Mouse (Mus musculus) liver, embryonic 16.5 days (tissue): ENCODE results near the gene Oprl1. TPM values are rescaled to one million over a fixed set of nuclear protein-coding genes. Genes with fewer than 3 reads are reported as not detected.

Source experiments
- ATAC-seq: fragments of 200-750 bp; cut with Nextera tagmentation; 2 replicates; pipeline ENCODE4 v1.8.0; 2017; ENCODE audit warnings: low read depth, mild to moderate bottlenecking, moderate number of reproducible peaks, moderate library complexity
- H3K27ac ChIP-seq: fragments of 300-500 bp; sonication (generic); 2 replicates; pipeline ENCODE4 v1.5.1; 2014; ENCODE audit warnings: mild to moderate bottlenecking, low read length
- H3K27me3 ChIP-seq: fragments of 300-500 bp; sonication (generic); 2 replicates; pipeline ENCODE4 v1.6.1; 2014; ENCODE audit warnings: low read depth, low read length, mixed read lengths; ENCODE audit not compliant: control insufficient read depth, insufficient read depth
- H3K36me3 ChIP-seq: fragments of 300-500 bp; sonication (generic); 2 replicates; pipeline ENCODE4 v1.6.1; 2014; ENCODE audit warnings: mild to moderate bottlenecking; ENCODE audit not compliant: control insufficient read depth, insufficient read depth
- H3K4me1 ChIP-seq: fragments of 300-500 bp; sonication (generic); 2 replicates; pipeline ENCODE4 v1.6.1; 2014; ENCODE audit warnings: low read depth, low read length, mixed read lengths; ENCODE audit not compliant: control insufficient read depth
- H3K4me2 ChIP-seq: fragments of 300-500 bp; sonication (generic); 2 replicates; pipeline ENCODE4 v1.6.1; 2014; ENCODE audit warnings: low read depth, low read length, mixed read lengths
- H3K4me3 ChIP-seq: fragments of 300-500 bp; sonication (generic); 2 replicates; pipeline ENCODE4 v1.5.1; 2014; ENCODE audit warnings: low read depth, mild to moderate bottlenecking, low read length
- H3K9ac ChIP-seq: fragments of 300-500 bp; sonication (generic); 2 replicates; pipeline ENCODE4 v1.6.1; 2014; ENCODE audit warnings: low read depth, low read length
- H3K9me3 ChIP-seq: fragments of 300-500 bp; sonication (generic); replicated peaks from 2 replicates; pipeline ENCODE4 v1.6.1; 2016; ENCODE audit warnings: low read length; ENCODE audit not compliant: control insufficient read depth
- WGBS: fragments of 180-500 bp; shearing (Covaris S2); extraction: QIAGEN DNeasy Blood & Tissue Kit; methylation state at CpG from one replicate; pipeline ENCODE4 v1.1.7; 2014; ENCODE audit not compliant: insufficient replicate concordance; 5-methylcytosine and 5-hydroxymethylcytosine counted together
- polyA plus RNA-seq: library from polyadenylated mRNA; unstranded; fragments of >200 nt; fragmentation: Nextera tagmentation; extraction: Ambion mirVana; gene quantifications from 2 replicates; pipeline ENCODE4 v1.2.1, GENCODE M21; 2015

Gene Oprl1
- polyA plus RNA-seq, 1 experiment from 2014 or later: 0.11 TPM

GRCm38 (mm10) chr2:181696801-181697420 lies 17.9 kb upstream of the Oprl1 start:
- Histone ChIP-seq H3K9ac (no peak overlapping the region), H3K36me3 (no peaks in the 10 kb centered on the region), H3K9me3 (no peaks in the 10 kb centered on the region), H3K4me3 (no peak overlapping the region), H3K4me2 (no peak overlapping the region), H3K27ac (no peak overlapping the region), H3K4me1 (no peaks in the 10 kb centered on the region; the same call in 1 of the 2 replicates), H3K27me3 (peaks cover 15% of the 10 kb centered on the region)
- no peak for ATAC-seq
- 70% methylated on average over 33 of the region's 33 CpGs for WGBS

DNA sequence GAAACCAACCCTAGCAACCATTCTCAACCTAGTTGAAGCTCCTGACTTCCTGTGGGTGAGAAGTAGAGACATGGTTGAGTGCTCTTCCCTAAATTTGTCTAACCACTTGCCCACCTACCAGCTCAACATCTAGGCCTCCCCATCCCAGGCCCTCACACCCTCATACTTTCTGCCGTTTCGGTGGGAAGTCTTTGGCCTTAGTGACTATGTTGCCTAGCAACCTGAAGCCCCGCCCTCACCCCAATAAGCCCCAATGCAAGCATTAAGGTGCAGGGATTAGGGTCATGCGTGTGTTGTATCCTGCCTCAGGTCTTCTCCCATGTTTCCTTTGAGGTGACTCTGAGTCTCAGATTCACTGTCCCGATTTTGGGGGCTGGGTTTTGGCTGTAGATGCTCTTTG lies 16.6 kb upstream of the Oprl1 start, which contains the start of gene Lkaaear1:
TSS of gene Lkaaear1 (minus strand) at position 202 of the 400 bp plus-strand sequence.
- Histone ChIP-seq H3K4me3 (no peak within 1 kb of the TSS), H3K9ac (no peak within 1 kb of the TSS), H3K4me1 (no peaks in the 10 kb centered on the region), H3K36me3 (no peaks in the 10 kb centered on the region), H3K27ac (no peak within 1 kb of the TSS), H3K27me3 (peaks cover 15% of the 10 kb centered on the region), H3K9me3 (no peaks in the 10 kb centered on the region), H3K4me2 (no peak within 1 kb of the TSS)
- 42% methylated on average over 5 of the region's 5 CpGs for WGBS
- no peak for ATAC-seq

DNA sequence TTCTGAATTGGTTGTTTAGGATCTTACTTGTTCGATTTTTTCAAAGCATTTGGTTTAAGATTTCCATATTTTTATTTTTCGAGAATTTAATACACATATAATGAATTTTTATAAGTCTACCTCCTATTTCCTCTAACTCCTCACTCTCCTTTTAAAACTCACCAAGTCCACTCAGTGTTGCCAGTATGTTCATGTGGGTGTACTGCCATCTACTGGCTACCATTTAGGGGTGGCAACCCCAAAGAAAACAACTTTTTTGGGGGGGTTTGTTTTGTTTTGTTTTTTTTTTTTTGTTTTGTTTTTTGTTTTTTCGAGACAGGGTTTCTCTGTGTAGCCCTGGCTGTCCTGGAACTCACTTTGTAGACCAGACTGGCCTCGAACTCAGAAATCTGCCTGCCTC lies 8.1 kb upstream of the Oprl1 start:
- no peaks in the 10 kb centered on the region for H3K36me3 ChIP-seq
- H3K27me3 ChIP-seq: no peaks in the 10 kb centered on the region
- no peaks in the 10 kb centered on the region for H3K9me3 ChIP-seq
- H3K4me2 ChIP-seq: no peak overlapping the region
- no peak for ATAC-seq
- no peaks in the 10 kb centered on the region for H3K4me1 ChIP-seq
- no peak overlapping the region for H3K9ac ChIP-seq
- no peak overlapping the region for H3K27ac ChIP-seq
- 16% methylated on average over 4 of the region's 4 CpGs for WGBS
- no peak overlapping the region for H3K4me3 ChIP-seq

DNA sequence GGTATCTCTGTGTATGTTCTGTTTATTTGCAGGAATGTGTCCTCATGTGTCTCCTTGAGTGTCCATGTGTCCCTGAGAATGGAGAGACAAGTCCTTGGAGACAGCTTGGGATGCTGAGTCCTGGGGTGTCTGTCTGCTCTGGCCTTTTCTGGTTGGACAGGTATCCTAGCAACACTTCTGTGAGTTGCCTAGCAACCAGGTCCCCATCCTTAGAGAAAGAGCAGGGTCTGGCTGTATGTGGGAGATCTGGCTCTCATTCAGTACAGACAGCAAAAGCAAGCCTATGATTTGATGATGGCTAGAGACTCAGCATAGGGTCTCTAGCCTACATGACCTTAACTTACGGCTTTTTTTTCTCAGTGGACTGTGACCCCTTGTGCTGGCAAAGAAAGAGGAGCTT lies 1.1 kb upstream of the Oprl1 start:
- no peak overlapping the region for H3K4me2 ChIP-seq
- ATAC-seq: no peak
- no peak overlapping the region for H3K27ac ChIP-seq
- 52% methylated on average over 1 of the region's 1 CpGs for WGBS
- no peaks in the 10 kb centered on the region for H3K36me3 ChIP-seq
- no peaks in the 10 kb centered on the region for H3K9me3 ChIP-seq
- H3K9ac ChIP-seq: no peak overlapping the region
- no peak overlapping the region for H3K4me3 ChIP-seq
- no peaks in the 10 kb centered on the region for H3K27me3 ChIP-seq
- no peaks in the 10 kb centered on the region for H3K4me1 ChIP-seq

- H3K36me3 ChIP-seq: no peaks in the 10 kb centered on the region
- H3K9ac ChIP-seq: no peak overlapping the region
- no peak overlapping the region for H3K27ac ChIP-seq
- H3K4me1 ChIP-seq: no peaks in the 10 kb centered on the region
- H3K4me3 ChIP-seq: no peak overlapping the region
- no peak overlapping the region for H3K4me2 ChIP-seq
- H3K9me3 ChIP-seq: no peaks in the 10 kb centered on the region
- no peaks in the 10 kb centered on the region for H3K27me3 ChIP-seq
- ATAC-seq: no peak
- 54% methylated on average over 3 of the region's 3 CpGs for WGBS
Measured at GRCm38 (mm10) chr2:181715382-181715781, 566 bp downstream of the Oprl1 start.

DNA sequence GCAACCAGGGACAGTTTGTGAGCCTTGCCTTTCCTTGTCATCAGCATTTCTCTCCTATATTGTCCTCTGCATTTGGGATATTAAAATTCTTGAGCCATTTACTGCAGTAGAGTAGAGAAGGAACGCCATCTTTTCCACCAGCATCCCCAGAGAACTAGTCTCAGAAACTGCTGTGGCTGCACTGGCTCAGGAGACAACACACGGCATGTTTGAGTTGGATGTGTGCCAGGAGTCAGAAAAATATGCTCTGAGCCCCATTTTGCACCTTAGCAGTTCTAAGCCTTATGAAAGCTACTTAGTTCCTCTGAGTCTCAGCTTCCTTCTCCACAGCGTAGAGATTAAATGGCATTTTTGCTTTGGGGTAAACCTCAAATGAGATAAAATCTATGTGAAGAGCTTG lies 2.2 kb downstream of the Oprl1 start:
- no peaks in the 10 kb centered on the region for H3K4me1 ChIP-seq
- WGBS: 33% methylated on average over 3 of the region's 3 CpGs
- H3K36me3 ChIP-seq: no peaks in the 10 kb centered on the region
- no peaks in the 10 kb centered on the region for H3K27me3 ChIP-seq
- H3K4me3 ChIP-seq: no peak overlapping the region
- H3K27ac ChIP-seq: no peak overlapping the region
- H3K4me2 ChIP-seq: no peak overlapping the region
- no peak overlapping the region for H3K9ac ChIP-seq
- H3K9me3 ChIP-seq: no peaks in the 10 kb centered on the region
- no peak for ATAC-seq

GRCm38 (mm10) chr2:181720061-181720460 lies 5.2 kb downstream of the Oprl1 start:
- Histone ChIP-seq H3K36me3 (no peaks in the 10 kb centered on the region), H3K9me3 (no peaks in the 10 kb centered on the region), H3K4me1 (no peaks in the 10 kb centered on the region), H3K27me3 (no peaks in the 10 kb centered on the region), H3K4me3 (no peak overlapping the region), H3K4me2 (no peak overlapping the region), H3K27ac (no peak overlapping the region), H3K9ac (no peak overlapping the region)
- 21% methylated on average over 3 of the region's 3 CpGs for WGBS
- ATAC-seq: no peak

DNA sequence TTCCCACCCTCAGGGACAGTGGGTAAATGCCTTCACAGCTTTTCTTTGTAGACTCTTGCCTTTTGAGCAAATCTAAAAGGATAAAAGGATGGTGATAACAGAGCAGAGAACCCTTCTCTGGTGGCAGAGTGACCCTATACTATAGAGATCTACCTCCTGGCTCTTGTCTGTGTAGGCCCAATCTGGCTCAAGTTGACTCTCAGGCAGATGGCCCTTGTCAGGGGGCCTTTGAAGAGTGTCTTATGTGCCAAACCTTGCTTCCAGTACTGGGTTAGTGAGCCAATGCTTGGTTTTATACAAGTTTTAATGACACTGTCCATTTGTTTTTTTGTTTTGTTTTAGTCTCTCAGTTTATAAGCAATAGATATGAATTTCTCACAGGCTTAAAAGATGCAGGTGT lies 6.4 kb downstream of the Oprl1 start:
- Histone ChIP-seq H3K9ac (no peak overlapping the region), H3K4me3 (no peak overlapping the region), H3K4me1 (no peaks in the 10 kb centered on the region), H3K27me3 (no peaks in the 10 kb centered on the region), H3K27ac (no peak overlapping the region), H3K36me3 (no peaks in the 10 kb centered on the region), H3K4me2 (no peak overlapping the region), H3K9me3 (no peaks in the 10 kb centered on the region)
- no peak for ATAC-seq

DNA sequence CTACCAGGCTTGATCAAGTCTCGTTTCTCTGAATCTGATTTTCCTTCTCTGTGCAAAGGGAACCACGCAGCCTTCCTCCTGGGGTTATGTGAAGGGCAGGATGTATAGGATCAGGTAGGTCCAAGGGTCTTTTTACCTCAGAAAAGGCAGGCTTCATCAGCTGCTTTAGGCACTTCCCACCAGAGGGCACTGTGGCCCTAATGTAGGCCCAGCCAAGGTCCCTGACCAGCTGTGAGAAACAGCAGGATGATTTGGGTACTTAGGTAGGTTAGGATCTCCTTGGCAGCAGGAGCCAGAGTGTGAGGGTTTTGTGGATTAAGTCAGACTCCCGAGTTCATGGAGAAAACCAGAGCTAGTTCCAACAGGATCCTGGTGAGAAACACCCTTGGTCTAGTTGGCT lies 7.4 kb downstream of the Oprl1 start:
- Histone ChIP-seq H3K36me3 (no peaks in the 10 kb centered on the region), H3K4me1 (no peaks in the 10 kb centered on the region), H3K9ac (no peak overlapping the region), H3K9me3 (no peaks in the 10 kb centered on the region), H3K4me2 (no peak overlapping the region), H3K4me3 (no peak overlapping the region), H3K27ac (no peak overlapping the region), H3K27me3 (no peaks in the 10 kb centered on the region)
- whole genome bisulfite sequencing: 8% methylated on average over 3 of the region's 3 CpGs
- ATAC-seq: no peak
